Mouse (Mus musculus) thymus, adult 2 months (tissue): ENCODE measurements at regions not wholly inside any gene's neighbourhood (a gene's known extent, or its start where the extent isn't known, plus 50 kb on each side); places are given as distances from the start of the nearest gene placed in this dataset.

Source experiments
- DNase-seq: peaks from one replicate; pipeline ENCODE4 v3.0.0; 2021
- H3K27ac ChIP-seq: fragments of 200-500 bp; 2 replicates; pipeline ENCODE4 v1.5.1; 2012; ENCODE audit warnings: low read length, control low read depth; ENCODE audit not compliant: control insufficient read depth, insufficient read depth
- H3K27me3 ChIP-seq: fragments of 200-500 bp; 2 replicates; pipeline ENCODE4 v1.6.1; 2012; ENCODE audit warnings: mild to moderate bottlenecking, low read length, moderate library complexity, mixed read lengths; ENCODE audit not compliant: control insufficient read depth, insufficient read depth
- H3K36me3 ChIP-seq: fragments of 200-500 bp; 2 replicates; pipeline ENCODE4 v1.6.1; 2012; ENCODE audit warnings: mild to moderate bottlenecking, low read length, moderate library complexity; ENCODE audit not compliant: control insufficient read depth, insufficient read depth
- H3K4me1 ChIP-seq: fragments of 200-500 bp; replicated peaks from 2 replicates; pipeline ENCODE4 v1.6.1; 2012; ENCODE audit warnings: low read length; ENCODE audit not compliant: control insufficient read depth, insufficient read depth
- H3K4me3 ChIP-seq: fragments of 200-500 bp; 2 replicates; pipeline ENCODE4 v1.5.1; 2012; ENCODE audit warnings: mild to moderate bottlenecking, low read length, control low read depth, moderate library complexity; ENCODE audit not compliant: control insufficient read depth, insufficient read depth
- CTCF ChIP-seq: fragments of 200-500 bp; IDR thresholded peaks from 2 replicates; pipeline ENCODE4 v1.5.1; 2012; ENCODE audit warnings: mild to moderate bottlenecking, control low read depth, low read length, moderate library complexity, borderline replicate concordance; ENCODE audit not compliant: control insufficient read depth, poor library complexity, insufficient read depth; ENCODE audit errors: extremely low read depth
- POLR2A ChIP-seq: fragments of 200-500 bp; IDR thresholded peaks from 2 replicates; pipeline ENCODE4 v1.6.1; 2012; ENCODE audit warnings: mild to moderate bottlenecking, low read length, control low read depth, moderate library complexity; ENCODE audit not compliant: control insufficient read depth, poor library complexity, insufficient read depth; ENCODE audit errors: extremely low read depth
- WGBS: fragments of 180-500 bp; shearing (Covaris S2); methylation state at CpG from one replicate; pipeline ENCODE4 v1.1.7; 2018; 5-methylcytosine and 5-hydroxymethylcytosine counted together

DNA sequence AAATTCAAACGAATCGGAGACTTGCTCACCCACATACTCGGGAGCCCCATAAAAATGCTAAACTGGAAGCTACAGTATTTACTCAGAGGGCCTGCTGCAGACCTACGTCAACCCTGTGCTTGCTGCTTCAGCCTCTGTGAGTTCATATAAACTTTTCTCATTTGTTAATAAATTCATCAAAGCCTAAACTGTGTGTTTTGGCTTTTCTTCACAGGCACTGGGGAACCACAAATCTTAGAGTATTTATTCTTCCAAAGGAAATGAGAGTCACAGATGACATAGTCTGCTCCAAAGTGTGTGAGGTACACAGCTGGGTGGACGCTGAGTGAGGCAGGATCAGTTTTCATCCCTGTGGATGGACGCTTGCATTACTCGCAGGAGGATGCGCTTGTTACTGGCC, 108.3 kb upstream of the Kctd3 start:
- WGBS, result 85% methylated on average over 8 of the region's 8 CpGs
- Histone ChIP-seq H3K36me3 (no peaks in the 10 kb centered on the region), H3K4me3 (no peak overlapping the region), H3K4me1 (no peaks in the 10 kb centered on the region), H3K27ac (no peak overlapping the region), H3K27me3 (no peaks in the 10 kb centered on the region)
- no peak for DNase-seq
- TF ChIP-seq CTCF (no peak), POLR2A (no peak)

DNA sequence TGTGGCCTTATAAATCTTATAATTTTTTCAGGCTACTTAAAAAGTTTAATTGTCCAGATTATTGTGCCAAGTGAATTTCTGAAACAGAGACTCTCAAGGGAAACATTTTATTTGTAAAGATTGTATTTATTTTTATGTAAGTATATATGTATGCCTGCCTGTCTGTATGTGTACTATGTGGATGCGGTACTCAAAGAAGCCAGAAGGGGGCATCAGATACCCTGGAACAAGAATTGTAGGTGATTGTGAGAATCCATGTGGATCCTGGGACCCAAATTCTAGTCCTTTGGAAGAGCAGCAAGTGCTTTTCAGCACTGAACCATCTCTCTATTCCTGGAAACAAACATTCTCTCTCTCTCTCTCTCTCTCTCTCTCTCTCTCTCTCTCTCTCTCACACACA, 107.6 kb upstream of the Kctd3 start:
- no peak overlapping the region for H3K4me3 ChIP-seq
- 100% methylated on average over 1 of the region's 1 CpGs for WGBS
- H3K4me1 ChIP-seq, result no peaks in the 10 kb centered on the region
- no peaks in the 10 kb centered on the region for H3K36me3 ChIP-seq
- TF ChIP-seq CTCF, result no peak
- no peak for TF ChIP-seq POLR2A
- H3K27ac ChIP-seq, result no peak overlapping the region
- no peak for DNase-seq
- H3K27me3 ChIP-seq, result no peaks in the 10 kb centered on the region

DNA sequence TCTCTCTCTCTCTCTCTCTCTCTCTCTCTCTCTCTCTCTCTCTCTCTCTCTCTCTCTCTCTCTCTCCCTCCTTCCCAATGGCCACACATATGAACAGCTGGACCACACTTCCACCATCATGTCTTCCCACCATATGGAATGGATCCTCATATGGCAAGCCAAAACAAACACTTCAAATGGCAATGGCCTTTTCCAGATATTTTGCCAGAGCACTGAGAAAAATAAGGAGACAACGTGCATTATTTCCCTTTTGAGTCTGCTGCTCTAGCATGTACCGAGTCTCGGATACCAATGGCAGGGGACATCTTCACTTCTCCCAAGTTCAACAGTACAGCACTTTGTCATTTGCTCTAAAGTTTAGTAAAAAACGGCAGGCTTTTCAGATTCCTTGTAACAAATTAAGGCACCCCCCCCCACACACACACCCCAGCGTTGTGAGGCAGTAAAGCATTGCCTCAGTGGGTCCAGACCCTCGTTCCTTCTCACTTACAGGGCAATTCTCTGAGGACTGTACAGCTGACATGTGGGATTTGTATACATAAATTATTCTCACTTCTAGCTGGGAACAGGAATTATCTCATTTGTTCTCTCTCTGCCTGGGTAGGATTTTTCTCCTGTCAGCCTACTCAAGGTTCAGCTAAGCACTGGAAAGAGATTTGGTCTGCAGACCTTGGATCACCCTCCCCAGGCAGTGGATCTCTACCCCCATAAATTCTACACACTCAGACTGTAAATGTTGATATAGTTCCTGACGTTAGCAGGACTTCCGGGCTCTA, 100.8 kb upstream of the Kctd3 start:
- WGBS, result 83% methylated on average over 8 of the region's 8 CpGs
- DNase-seq, result no peak
- H3K27me3 ChIP-seq, result no peaks in the 10 kb centered on the region
- no peaks in the 10 kb centered on the region for H3K36me3 ChIP-seq
- H3K4me3 ChIP-seq, result no peak overlapping the region
- no peak overlapping the region for H3K27ac ChIP-seq
- no peaks in the 10 kb centered on the region for H3K4me1 ChIP-seq
- TF ChIP-seq CTCF, result no peak
- no peak for TF ChIP-seq POLR2A

DNA sequence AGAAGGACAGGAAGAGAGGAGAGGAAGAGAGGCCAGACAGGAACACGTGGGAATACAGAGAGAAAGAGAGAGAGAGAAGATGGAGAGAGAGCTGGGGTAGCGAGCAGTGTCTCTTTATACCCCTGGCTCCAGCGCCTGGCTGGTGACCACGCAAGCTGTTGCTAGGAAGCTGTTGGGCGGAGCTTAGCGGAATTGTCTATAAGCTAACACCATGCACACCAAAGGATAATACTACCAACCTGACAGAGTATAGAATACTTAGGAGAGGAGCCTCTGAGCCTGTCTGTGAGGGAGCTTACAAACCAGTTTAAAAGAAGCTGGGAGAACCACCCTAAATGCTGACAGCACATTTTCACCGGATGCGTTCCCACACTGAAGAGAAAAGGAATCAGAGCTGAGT, 100.2 kb upstream of the Kctd3 start:
- whole genome bisulfite sequencing, result 74% methylated on average over 8 of the region's 8 CpGs
- H3K27me3 ChIP-seq, result no peaks in the 10 kb centered on the region
- DNase-seq, result no peak
- H3K4me3 ChIP-seq, result no peak overlapping the region
- no peaks in the 10 kb centered on the region for H3K36me3 ChIP-seq
- no peak for TF ChIP-seq POLR2A
- H3K27ac ChIP-seq, result no peak overlapping the region
- no peaks in the 10 kb centered on the region for H3K4me1 ChIP-seq

DNA sequence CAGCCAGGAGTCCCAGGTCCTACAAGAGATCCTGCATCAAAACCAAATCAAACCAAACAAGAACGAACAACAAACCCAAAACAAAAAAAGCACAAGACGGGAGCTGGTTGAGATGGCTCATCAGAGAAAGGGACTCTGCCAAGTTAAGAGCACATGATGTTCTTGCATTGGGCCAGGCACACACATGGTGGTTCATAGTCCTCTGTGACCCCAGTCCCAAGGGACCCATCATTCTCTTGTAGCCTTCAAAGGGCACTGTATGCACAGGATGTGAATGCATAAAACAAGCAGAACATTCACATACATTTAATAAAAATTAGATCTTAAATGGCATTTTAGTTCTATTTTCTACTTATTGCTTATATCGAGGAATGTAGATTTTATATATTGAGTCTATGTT, 99.5 kb upstream of the Kctd3 start:
- H3K27ac ChIP-seq, result no peak overlapping the region
- no peaks in the 10 kb centered on the region for H3K4me1 ChIP-seq
- no peaks in the 10 kb centered on the region for H3K27me3 ChIP-seq
- DNase-seq, result no peak
- WGBS, result 97% methylated on average over 3 of the region's 3 CpGs
- TF ChIP-seq CTCF, result no peak
- no peak for TF ChIP-seq POLR2A
- H3K36me3 ChIP-seq, result no peaks in the 10 kb centered on the region
- H3K4me3 ChIP-seq, result no peak overlapping the region

DNA sequence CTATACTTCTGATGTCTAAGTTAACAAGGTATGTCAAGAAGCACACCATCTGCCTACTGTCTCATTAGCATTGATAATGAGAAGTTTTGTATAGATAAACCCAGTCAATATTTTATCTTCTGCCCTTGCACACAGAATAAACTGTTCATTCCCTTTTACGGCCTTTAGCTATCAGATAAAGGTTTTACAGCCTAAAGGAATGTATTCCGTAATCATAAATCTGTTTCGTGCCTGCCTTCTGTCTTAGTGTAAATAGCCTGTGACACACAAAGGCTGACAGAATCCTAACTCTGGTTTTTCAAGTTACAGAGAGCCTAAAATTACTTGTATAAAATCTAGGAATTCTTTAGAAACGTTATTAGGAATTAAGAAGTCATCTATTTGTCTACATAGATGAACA, 97.6 kb upstream of the Kctd3 start:
- 80% methylated on average over 4 of the region's 4 CpGs for WGBS
- Histone ChIP-seq H3K36me3 (no peaks in the 10 kb centered on the region), H3K27me3 (no peaks in the 10 kb centered on the region), H3K27ac (no peak overlapping the region), H3K4me3 (no peak overlapping the region), H3K4me1 (no peaks in the 10 kb centered on the region)
- DNase-seq, result no peak
- TF ChIP-seq CTCF, result no peak
- TF ChIP-seq POLR2A, result no peak

DNA sequence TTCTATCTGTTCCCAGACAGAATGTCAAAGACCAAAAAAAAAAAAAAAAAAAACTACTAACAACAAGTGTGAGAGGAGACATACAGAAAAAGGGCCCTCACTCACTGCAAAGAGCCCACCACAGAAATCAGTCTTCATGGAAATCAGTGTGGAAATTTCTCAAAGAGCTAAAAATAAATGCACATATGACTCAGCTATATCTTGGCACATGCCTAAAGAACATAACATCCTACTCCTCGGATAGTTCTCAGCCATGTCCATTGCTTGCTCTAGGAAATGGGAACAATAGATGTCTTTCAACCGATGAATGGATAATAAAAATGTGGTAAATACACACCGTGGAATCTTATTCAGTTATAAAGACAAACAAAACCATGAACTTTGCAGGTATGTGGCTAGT, 95.1 kb upstream of the Kctd3 start:
- WGBS, result 55% methylated on average over 3 of the region's 3 CpGs
- Histone ChIP-seq H3K27ac (no peak overlapping the region), H3K4me3 (no peak overlapping the region), H3K4me1 (no peaks in the 10 kb centered on the region), H3K36me3 (no peaks in the 10 kb centered on the region), H3K27me3 (no peaks in the 10 kb centered on the region)
- TF ChIP-seq CTCF (no peak), POLR2A (no peak)
- no peak for DNase-seq
